Mouse (Mus musculus): ENCODE results near the gene Klhl10.

GRCm38 (mm10) chr11:100457247-100457646 is 15.5 kb downstream of the Klhl10 start:
- no peak for TF ChIP-seq CTCF (IDR thresholded peaks at IDR 0.05; ENCODE audit: control insufficient read depth, insufficient read depth, insufficient read length)
- no peak for TF ChIP-seq MAX (IDR thresholded peaks at IDR 0.05)
- TF ChIP-seq MYOD1 (IDR thresholded peaks at IDR 0.05; ENCODE audit: control insufficient read depth, insufficient read length, low read depth) = no peak
- TF ChIP-seq USF1 (IDR thresholded peaks at IDR 0.05; ENCODE audit: low read depth) = no peak
- no peak for TF ChIP-seq FOSL1 (IDR thresholded peaks at IDR 0.05; ENCODE audit: insufficient read depth, low read length, poor library complexity, severe bottlenecking)
- TF ChIP-seq MYOG (IDR thresholded peaks at IDR 0.05; ENCODE audit: control insufficient read depth, extremely low read depth, insufficient read length) = no peak
- no peak for TF ChIP-seq CEBPB (IDR thresholded peaks at IDR 0.05; ENCODE audit: low read depth)

Measured in C2C12 (cell line).